ENCODE assay signal across 24 mouse cellular contexts in genomic region chr4:135598998-135599397, GRCm38 (mm10). TPM values are rescaled to one million over a fixed set of nuclear protein-coding genes. Genes with fewer than 3 reads are reported as not detected.
DNase-seq lines count a peak whose midpoint lies in the region; ATAC-seq and TF ChIP-seq lines count a peak whose summit lies in the region.
"Had no signal": no experiment of that assay in that cellular context is flagged by ENCODE, and none has a peak within 500 bp of the region (broad histone marks: within the 10 kb centered on the region; RNA-seq: fewer than 3 reads in every experiment).

No protein-coding gene starts in this region.

- no peak for TF ChIP-seq RAD21 in MEL (IDR thresholded peaks at IDR 0.05; ENCODE audit: low read depth, low read length)

- no peak overlapping the region for H3K4me2 ChIP-seq in kidney, embryonic 15.5 days
- no peak overlapping the region for H3K4me2 ChIP-seq in liver, embryonic 11.5 days
- H3K4me2 ChIP-seq: hindbrain, embryonic 13.5 days; limb, embryonic 13.5 days; lung, embryonic 15.5 days; midbrain, embryonic 13.5 days had no signal

- ATAC-seq in kidney, embryonic 15.5 days (replicated peaks; ENCODE audit: low FRiP score): no peak
- ATAC-seq in liver, embryonic 11.5 days (replicated peaks; ENCODE audit: low FRiP score): no peak
- ATAC-seq: forebrain, postnatal 0 days; inflammation-experienced regulatory T-cells, adult 6 months; midbrain, embryonic 13.5 days had no signal

- H3K4me1 ChIP-seq in kidney, embryonic 15.5 days: peaks cover 7% of the 10 kb centered on the region; the same call in 1 of the 2 replicates
- H3K4me1 ChIP-seq in liver, adult 2 months (ENCODE audit: control insufficient read depth, insufficient read depth, low read length): no peaks in the 10 kb centered on the region
- H3K4me1 ChIP-seq in liver, embryonic 11.5 days (replicated peaks; ENCODE audit: control insufficient read depth, insufficient read depth, low read length): no peaks in the 10 kb centered on the region
- H3K4me1 ChIP-seq in MEL (ENCODE audit: control insufficient read depth in 1 of 2, insufficient read depth in 2 of 2, low read length in 2 of 2): peaks cover 0 to 7% of the 10 kb centered on the region in 2 experiments; a peak in 1 of 4 replicates

- no peaks in the 10 kb centered on the region for H3K9me3 ChIP-seq in kidney, embryonic 15.5 days (replicated peaks)
- no peaks in the 10 kb centered on the region for H3K9me3 ChIP-seq in liver, embryonic 11.5 days (ENCODE audit: control insufficient read depth, low read length)
- no peaks in the 10 kb centered on the region for H3K9me3 ChIP-seq in MEL (replicated peaks; ENCODE audit: insufficient read depth, low read length)
- H3K9me3 ChIP-seq: limb, embryonic 13.5 days; lung, embryonic 15.5 days; midbrain, embryonic 13.5 days had no signal

- TF ChIP-seq EP300 in MEL (IDR thresholded peaks at IDR 0.05; ENCODE audit: low read depth in 1 of 2, low read length in 2 of 2): no peak

- WGBS in kidney, embryonic 15.5 days: 48% methylated on average over 2 of the region's 2 CpGs
- 23% methylated on average over 2 of the region's 2 CpGs for WGBS in liver, adult 2 months
- 37% methylated on average over 2 of the region's 2 CpGs for WGBS in liver, embryonic 11.5 days
- 21% methylated on average over 1 of the region's 2 CpGs for WGBS in large intestine, adult 2 months

- no peak for TF ChIP-seq CTCF in liver, adult 2 months (IDR thresholded peaks at IDR 0.05; ENCODE audit: low read depth, low read length)
- no peak for TF ChIP-seq CTCF in MEL (IDR thresholded peaks at IDR 0.05 in 2 of 3, conservative IDR thresholded peaks at IDR 0.05 in 1 of 3; ENCODE audit: control insufficient read depth in 1 of 3, insufficient read depth in 1 of 3, low read depth in 2 of 3, low read length in 3 of 3, poor library complexity in 1 of 3, severe bottlenecking in 1 of 3)

- no peaks in the 10 kb centered on the region for H3K27me3 ChIP-seq in kidney, embryonic 15.5 days
- H3K27me3 ChIP-seq in liver, adult 2 months (ENCODE audit: control insufficient read depth, insufficient read depth, low read length): no peaks in the 10 kb centered on the region
- no peaks in the 10 kb centered on the region for H3K27me3 ChIP-seq in liver, embryonic 11.5 days (replicated peaks; ENCODE audit: control insufficient read depth, insufficient read depth, low read length)
- H3K27me3 ChIP-seq in MEL (ENCODE audit: control insufficient read depth in 1 of 2, insufficient read depth in 2 of 2, low read length in 2 of 2): peaks cover 0 to 2% of the 10 kb centered on the region in 2 experiments; a peak in 1 of 4 replicates
- H3K27me3 ChIP-seq: hindbrain, embryonic 13.5 days; limb, embryonic 13.5 days; lung, embryonic 15.5 days; midbrain, embryonic 13.5 days had no signal

- TF ChIP-seq POLR2A in liver, adult 2 months (IDR thresholded peaks at IDR 0.05; ENCODE audit: extremely low read depth, insufficient read depth, low read length): no peak
- no peak for TF ChIP-seq POLR2A in MEL (IDR thresholded peaks at IDR 0.05; ENCODE audit: control insufficient read depth in 1 of 2, insufficient read depth in 1 of 2, low read depth in 1 of 2, low read length in 2 of 2, poor library complexity in 1 of 2)

- H3K27ac ChIP-seq in kidney, embryonic 15.5 days: no peak overlapping the region
- H3K27ac ChIP-seq in liver, adult 2 months (replicated peaks; ENCODE audit: insufficient read depth, low read depth, low read length): no peak overlapping the region
- no peak overlapping the region for H3K27ac ChIP-seq in liver, embryonic 11.5 days (ENCODE audit: low read depth, low read length)
- no peak overlapping the region for H3K27ac ChIP-seq in MEL (ENCODE audit: control insufficient read depth, low read depth, low read length)
- H3K27ac ChIP-seq: hindbrain, embryonic 13.5 days; limb, embryonic 13.5 days; liver, embryonic 14.5 days; lung, embryonic 15.5 days; midbrain, embryonic 13.5 days had no signal

- no peak overlapping the region for H3K9ac ChIP-seq in kidney, embryonic 15.5 days
- H3K9ac ChIP-seq in liver, adult 2 months (ENCODE audit: low read depth, low read length): no peak overlapping the region
- no peak overlapping the region for H3K9ac ChIP-seq in liver, embryonic 11.5 days (ENCODE audit: low read depth, low read length)
- no peak overlapping the region for H3K9ac ChIP-seq in MEL (ENCODE audit: control insufficient read depth, low read depth, low read length, poor library complexity, severe bottlenecking)
- H3K9ac ChIP-seq: forebrain, postnatal 0 days; hindbrain, embryonic 13.5 days; limb, embryonic 13.5 days; liver, embryonic 14.5 days; lung, embryonic 15.5 days; midbrain, embryonic 13.5 days had no signal

- H3K79me2 ChIP-seq in liver, adult 2 months (ENCODE audit: control insufficient read depth, insufficient read depth, low read length): no peaks in the 10 kb centered on the region
- no peaks in the 10 kb centered on the region for H3K79me2 ChIP-seq in MEL (ENCODE audit: control insufficient read depth, insufficient read depth, low read length, poor library complexity)

- DNase-seq in kidney, adult 11 months: peak; percentile 26
- DNase-seq in liver, adult 2 months (ENCODE audit: extremely low read depth, low read depth, low spot score): peak; percentile 41
- no peak for DNase-seq in liver, embryonic 11.5 days (ENCODE audit: low spot score)
- DNase-seq in MEL (ENCODE audit: low read depth, low spot score): peak; percentile 11
- peak; percentile 63 for DNase-seq in large intestine, adult 2 months (ENCODE audit: low read depth, low spot score)
- no peak for DNase-seq in layer of hippocampus, adult 18-20 months (ENCODE audit: low spot score in 2 of 2)
- DNase-seq in gastrocnemius, postnatal 10 days: no peak
- DNase-seq: adrenal gland, postnatal 14 days; B cell, adult 2 months; cerebellum, postnatal 10 days; forebrain, postnatal 0 days; gastrocnemius, postnatal 25 days; heart, adult 18-20 months; heart, postnatal 36 days; lung, postnatal 36 days; thymus, adult 2 months had no signal

- no peak overlapping the region for H3K4me3 ChIP-seq in kidney, embryonic 15.5 days (replicated peaks)
- H3K4me3 ChIP-seq in liver, adult 2 months (ENCODE audit: insufficient read depth, low read depth, low read length): no peak overlapping the region
- H3K4me3 ChIP-seq in liver, embryonic 11.5 days (ENCODE audit: low read depth, low read length): no peak overlapping the region
- H3K4me3 ChIP-seq in MEL (ENCODE audit: control insufficient read depth in 1 of 2, insufficient read depth in 1 of 2, low read depth in 2 of 2, low read length in 2 of 2): no peak overlapping the region
- H3K4me3 ChIP-seq: hindbrain, embryonic 13.5 days; limb, embryonic 13.5 days; lung, embryonic 15.5 days; megakaryocyte, embryonic 14.5 days; midbrain, embryonic 13.5 days had no signal

- no peaks in the 10 kb centered on the region for H3K36me3 ChIP-seq in kidney, embryonic 15.5 days
- H3K36me3 ChIP-seq in liver, adult 2 months (ENCODE audit: control insufficient read depth, insufficient read depth, low read length): no peaks in the 10 kb centered on the region
- no peaks in the 10 kb centered on the region for H3K36me3 ChIP-seq in liver, embryonic 11.5 days (ENCODE audit: control insufficient read depth, insufficient read depth, low read length)
- H3K36me3 ChIP-seq in MEL (ENCODE audit: control insufficient read depth in 1 of 2, insufficient read depth in 2 of 2, low read length in 2 of 2): no peaks in the 10 kb centered on the region
- H3K36me3 ChIP-seq: hindbrain, embryonic 13.5 days; limb, embryonic 13.5 days; lung, embryonic 15.5 days; midbrain, embryonic 13.5 days had no signal

TF ChIP-seq in MEL, 35 proteins besides CTCF, POLR2A, EP300 and RAD21:
- TF ChIP-seq SIN3A (IDR thresholded peaks at IDR 0.05; ENCODE audit: low read length): no peak
- TF ChIP-seq MEF2A (IDR thresholded peaks at IDR 0.05; ENCODE audit: extremely low read depth, insufficient replicate concordance, low read depth, low read length, poor library complexity, severe bottlenecking): no peak
- TF ChIP-seq GATA1 (IDR thresholded peaks at IDR 0.05; ENCODE audit: low read depth, low read length): peak; percentile 57
- TF ChIP-seq ELF1 (IDR thresholded peaks at IDR 0.05; ENCODE audit: low read depth, low read length): no peak
- no peak for TF ChIP-seq POLR2AphosphoS2 (IDR thresholded peaks at IDR 0.05; ENCODE audit: low read length)
- TF ChIP-seq SMC3 (IDR thresholded peaks at IDR 0.05; ENCODE audit: low read depth, low read length): no peak
- TF ChIP-seq E2F4 (IDR thresholded peaks at IDR 0.05; ENCODE audit: borderline replicate concordance, low read depth, low read length): no peak

RNA-seq across cellular contexts. Expression of gene Grhl3, which starts 25.6 kb away (rescaled TPM):
- 2.0 and 3.4 TPM in 2 replicates for polyA plus RNA-seq in kidney, embryonic 15.5 days (2015; fragmentation: Nextera tagmentation; extraction: Ambion mirVana)
- total RNA-seq in liver, adult 2 months (2014; rRNA removed): 0.07 and 0.09 TPM in 2 replicates
- polyA plus RNA-seq in liver, adult 2 months (2012; rRNA removed): 0.04 and 0.06 TPM in 2 replicates
- polyA plus RNA-seq in liver, embryonic 11.5 days (2014; fragmentation: Nextera tagmentation; extraction: Ambion mirVana): 2.7 and 3.7 TPM in 2 replicates
- not detected in 2 replicates for total RNA-seq in MEL (2012; rRNA removed)
- not detected for polyA plus RNA-seq in MEL (2012; ENCODE audit: insufficient read depth in 1 of 2, insufficient read length in 2 of 2, low read depth in 1 of 2, low replicate concordance in 2 of 2, missing spikeins in 1 of 2)
- 0.18 and 0.24 TPM in 2 replicates for polyA plus RNA-seq in large intestine, adult 2 months (2012; rRNA removed)
- total RNA-seq in layer of hippocampus, adult 18-20 months (2021): under 1 TPM; 0.48 to 0.79 TPM
- total RNA-seq in gastrocnemius, postnatal 10 days (2021): under 1 TPM; 0.18 to 0.26 TPM
- total RNA-seq: heart, adult 18-20 months; heart, postnatal 36 days had no signal
- polyA plus RNA-seq: inflammation-experienced regulatory T-cells, adult 6 months had no signal

Comparison
In these comparisons a context has a peak if more than half of its experiments do, and no peak if none do; other contexts are left out.
1. DNase-seq: peak in kidney, adult 11 months (single experiment), liver, adult 2 months (single experiment), MEL (single experiment) and large intestine, adult 2 months (single experiment); none in liver, embryonic 11.5 days (single experiment), layer of hippocampus, adult 18-20 months (0 of 2) and gastrocnemius, postnatal 10 days (single experiment).